Mouse (Mus musculus) lung, postnatal 0 days (tissue): ENCODE measurements around the gene Cphx1. TPM values are rescaled to one million over a fixed set of nuclear protein-coding genes. Genes with fewer than 3 reads are reported as not detected.
"Not testable (repeated sequence)": the region's sequence is repeated elsewhere in the genome, so short reads cannot be mapped to it uniquely, and the experiment has no call there.

ENCODE experiments used
- ATAC-seq: fragments of 200-750 bp; cut with Nextera tagmentation; 2 replicates; pipeline ENCODE4 v1.8.0; 2017; ENCODE audit warnings: moderate library complexity
- DNase-seq: peaks from one replicate; pipeline ENCODE4 v3.0.0-alpha.2; 2016; ENCODE audit warnings: low spot score
- H3K27ac ChIP-seq: fragments of 300-500 bp; sonication (generic); 2 replicates; pipeline ENCODE4 v1.5.1; 2014; ENCODE audit warnings: antibody characterized with exemption, mild to moderate bottlenecking, low read length, mixed read lengths
- H3K27me3 ChIP-seq: fragments of 300-500 bp; sonication (generic); replicated peaks from 2 replicates; pipeline ENCODE4 v1.6.1; 2014; ENCODE audit warnings: low read length, mixed read lengths; ENCODE audit not compliant: insufficient read depth
- H3K36me3 ChIP-seq: fragments of 300-500 bp; sonication (generic); 2 replicates; pipeline ENCODE4 v1.6.1; 2014; ENCODE audit warnings: low read length, mixed read lengths; ENCODE audit not compliant: insufficient read depth
- H3K4me1 ChIP-seq: fragments of 300-500 bp; sonication (generic); 2 replicates; pipeline ENCODE4 v1.6.1; 2014; ENCODE audit warnings: antibody characterized with exemption, low read depth, low read length, mixed read lengths; ENCODE audit not compliant: insufficient read depth
- H3K4me2 ChIP-seq: fragments of 300-500 bp; sonication (generic); replicated peaks from 2 replicates; pipeline ENCODE4 v1.6.1; 2014; ENCODE audit warnings: low read depth, mild to moderate bottlenecking, low read length, moderate library complexity, mixed read lengths
- H3K4me3 ChIP-seq: fragments of 300-500 bp; sonication (generic); 2 replicates; pipeline ENCODE4 v1.5.1; 2014; ENCODE audit warnings: low read depth, low read length
- H3K9ac ChIP-seq: fragments of 300-500 bp; sonication (generic); replicated peaks from 2 replicates; pipeline ENCODE4 v1.6.1; 2014; ENCODE audit warnings: low read depth, mild to moderate bottlenecking
- H3K9me3 ChIP-seq: fragments of 300-500 bp; sonication (generic); 2 replicates; pipeline ENCODE4 v1.6.1; 2016; ENCODE audit warnings: low read length, mixed read lengths
- WGBS: fragments of 180-500 bp; shearing (Covaris S2); extraction: QIAGEN DNeasy Blood & Tissue Kit; methylation state at CpG from one replicate; pipeline ENCODE4 v1.1.7; 2014; 5-methylcytosine and 5-hydroxymethylcytosine counted together
- polyA plus RNA-seq: library from polyadenylated mRNA; unstranded; fragments of >200 nt; fragmentation: Nextera tagmentation; extraction: Ambion mirVana; gene quantifications from 2 replicates; pipeline ENCODE4 v1.2.1, GENCODE M21; 2015

Gene Cphx1
- 0.10 TPM in 1 of 2 replicates, not detected in the other for polyA plus RNA-seq

DNA sequence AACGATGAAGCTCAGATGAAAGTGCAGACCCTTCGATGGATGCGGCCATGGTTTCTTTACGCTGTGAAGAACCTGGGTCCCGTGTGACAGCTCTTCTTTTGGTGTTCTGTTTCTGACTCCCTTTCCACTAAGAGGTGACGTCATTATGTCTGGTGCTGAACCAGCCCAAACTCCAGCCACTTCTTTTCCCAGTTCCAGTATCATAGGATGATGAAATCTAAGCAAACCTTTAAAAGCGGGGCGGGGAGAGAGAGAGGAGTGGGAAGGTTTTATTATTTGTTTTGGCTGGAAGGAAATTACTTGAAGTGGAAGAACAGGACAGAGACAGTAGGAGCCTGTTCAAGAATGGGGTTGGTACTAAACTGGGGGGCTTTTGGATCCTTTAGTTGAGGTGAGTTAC lies at the start of gene Cphx1:
TSS of gene Cphx1 (plus strand) at position 301 of the 400 bp plus-strand sequence.
- DNase-seq, H3K4me3 ChIP-seq, H3K27me3 ChIP-seq, H3K9ac ChIP-seq, H3K4me1 ChIP-seq, H3K27ac ChIP-seq, H3K9me3 ChIP-seq, H3K4me2 ChIP-seq, ATAC-seq, H3K36me3 ChIP-seq: not testable (repeated sequence)
- no CpG with 5 or more reads among the region's 8 CpGs for WGBS

DNA sequence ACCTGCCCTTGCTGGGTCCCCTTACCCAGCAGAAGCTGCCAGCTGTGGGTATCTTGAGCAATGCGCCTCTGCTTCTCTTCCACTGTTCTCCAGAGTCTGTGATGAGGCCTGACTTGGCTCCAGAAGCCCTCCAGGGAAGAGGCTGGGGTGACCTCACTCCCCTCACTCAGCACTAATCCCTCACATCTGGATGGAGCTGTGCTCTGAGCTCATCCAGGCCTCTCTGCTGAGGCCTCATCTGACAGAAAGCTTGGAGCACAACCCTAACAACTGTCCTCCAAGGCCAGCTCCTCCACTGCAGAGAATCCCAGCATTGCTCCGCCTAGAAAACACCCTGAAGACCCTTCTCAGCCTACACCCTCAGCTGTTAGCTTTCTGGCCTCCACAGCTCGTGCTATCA lies 43.5 kb upstream of the Cphx1 start:
- ATAC-seq = peak; percentile 57
- H3K9ac ChIP-seq, H3K36me3 ChIP-seq, H3K4me1 ChIP-seq, DNase-seq, H3K27me3 ChIP-seq, H3K4me3 ChIP-seq, H3K27ac ChIP-seq, H3K9me3 ChIP-seq, H3K4me2 ChIP-seq: not testable (repeated sequence)
- WGBS = no CpG with 5 or more reads among the region's 3 CpGs

DNA sequence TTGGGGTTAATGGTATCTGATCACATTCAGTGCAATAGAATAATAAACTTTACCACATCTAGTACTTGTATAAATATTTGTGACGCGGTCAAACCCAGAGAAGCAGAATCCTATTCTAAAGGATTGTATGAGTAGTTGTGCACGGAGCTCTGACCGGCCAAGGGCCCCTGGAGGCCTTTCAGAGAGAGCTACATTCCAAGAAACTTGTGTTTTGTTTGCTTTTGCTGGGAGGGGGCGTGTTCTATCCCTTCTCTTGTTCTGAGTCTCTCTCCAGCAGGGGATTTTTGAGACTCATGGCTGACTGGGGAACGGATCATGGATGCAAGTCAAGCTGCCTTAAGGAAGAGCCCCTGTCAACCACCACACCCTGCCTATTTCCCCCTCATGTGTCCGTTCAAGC lies 42.4 kb upstream of the Cphx1 start:
- not testable (repeated sequence) for H3K4me1 ChIP-seq, H3K4me2 ChIP-seq, H3K9me3 ChIP-seq, DNase-seq, H3K9ac ChIP-seq, H3K4me3 ChIP-seq, H3K36me3 ChIP-seq, H3K27me3 ChIP-seq, H3K27ac ChIP-seq
- WGBS = no CpG with 5 or more reads among the region's 7 CpGs
- ATAC-seq = peak; percentile 48

GRCm38 (mm10) chr14:25903000-25903399 lies 35.1 kb upstream of the Cphx1 start, which contains the start of gene Plac9a:
Gene Plac9a, minus strand, starts transcription at chr14:25903100.
- not testable (repeated sequence) for ATAC-seq, H3K4me3 ChIP-seq, H3K36me3 ChIP-seq, H3K9ac ChIP-seq, H3K4me2 ChIP-seq, H3K27me3 ChIP-seq, H3K9me3 ChIP-seq, H3K4me1 ChIP-seq, DNase-seq, H3K27ac ChIP-seq
- WGBS = no CpG with 5 or more reads among the region's 10 CpGs

GRCm38 (mm10) chr14:25905243-25905642 lies 32.9 kb upstream of the Cphx1 start:
- H3K36me3 ChIP-seq, H3K27ac ChIP-seq, H3K4me3 ChIP-seq, H3K27me3 ChIP-seq, H3K4me2 ChIP-seq, DNase-seq, ATAC-seq, H3K4me1 ChIP-seq, H3K9ac ChIP-seq, H3K9me3 ChIP-seq: not testable (repeated sequence)
- WGBS = 80% methylated on average over 1 of the region's 5 CpGs

- not testable (repeated sequence) for H3K9ac ChIP-seq, H3K4me1 ChIP-seq, H3K4me2 ChIP-seq, H3K27me3 ChIP-seq, DNase-seq, H3K36me3 ChIP-seq, ATAC-seq, H3K4me3 ChIP-seq, H3K27ac ChIP-seq, H3K9me3 ChIP-seq
- no CpG with 5 or more reads among the region's 9 CpGs for WGBS
Observed at GRCm38 (mm10) chr14:25907272-25907671, 30.8 kb upstream of the Cphx1 start.

DNA sequence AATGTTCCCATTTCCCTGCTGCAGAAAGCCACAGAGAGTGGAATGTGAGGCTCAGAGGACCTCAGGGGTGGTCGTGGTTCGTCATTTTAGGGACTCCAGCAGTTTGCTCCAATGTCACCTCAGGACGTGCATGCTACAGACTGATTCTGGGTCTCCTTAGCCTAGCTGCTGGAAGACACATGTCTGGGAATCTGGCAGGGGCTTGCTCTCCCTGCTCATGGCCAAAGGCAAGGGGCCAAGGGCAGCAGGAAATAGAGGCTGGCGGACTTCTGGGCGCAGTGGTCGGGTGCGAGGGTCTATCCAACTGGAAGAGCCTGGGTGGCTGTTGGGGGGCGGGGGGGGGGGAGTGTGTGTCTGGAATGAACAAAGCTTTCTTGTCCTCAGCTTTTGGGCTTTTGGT lies 29.1 kb upstream of the Cphx1 start:
- not testable (repeated sequence) for H3K4me3 ChIP-seq, ATAC-seq, H3K4me2 ChIP-seq, H3K27me3 ChIP-seq, H3K9ac ChIP-seq, DNase-seq, H3K27ac ChIP-seq, H3K36me3 ChIP-seq, H3K9me3 ChIP-seq, H3K4me1 ChIP-seq
- no CpG with 5 or more reads among the region's 8 CpGs for WGBS

DNA sequence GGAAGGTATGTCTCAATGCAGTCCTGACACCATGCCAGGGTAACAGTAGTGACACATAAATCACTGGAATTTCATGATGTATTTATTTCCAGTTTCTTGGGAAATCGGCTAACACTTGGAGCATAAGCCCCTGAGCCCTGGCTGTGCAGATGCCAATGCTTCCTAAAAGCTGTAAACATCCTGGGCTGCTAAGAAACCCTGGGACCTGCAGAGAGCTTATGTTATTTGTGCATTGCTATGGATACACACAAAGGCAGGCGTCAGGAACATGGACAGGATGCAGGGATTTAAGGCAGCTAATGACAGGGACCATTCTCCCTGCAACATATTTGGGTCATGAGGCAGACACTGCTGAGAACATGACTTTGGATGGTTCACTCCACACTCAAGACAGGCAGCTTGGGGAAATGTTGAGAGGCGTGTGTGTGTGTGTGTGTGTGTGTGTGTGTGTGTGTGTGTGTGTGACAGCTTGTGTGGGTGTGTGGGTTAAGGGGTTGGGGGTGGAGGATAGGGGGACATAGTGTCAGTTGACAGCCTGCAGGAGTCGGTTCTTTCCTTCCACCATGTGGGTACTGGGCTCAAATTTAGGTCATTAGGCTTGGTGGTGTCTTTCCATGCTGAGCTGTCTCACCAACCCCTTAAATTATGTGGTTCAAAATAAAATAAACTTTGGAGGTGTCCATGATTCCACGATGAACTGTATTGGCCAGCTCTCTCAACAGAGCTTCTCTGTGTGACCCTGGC lies 19.5 kb upstream of the Cphx1 start:
- ATAC-seq = peak; percentile 94
- H3K4me3 ChIP-seq, H3K4me1 ChIP-seq, H3K27ac ChIP-seq, DNase-seq, H3K9ac ChIP-seq, H3K4me2 ChIP-seq, H3K27me3 ChIP-seq, H3K9me3 ChIP-seq, H3K36me3 ChIP-seq: not testable (repeated sequence)
- WGBS = no CpG with 5 or more reads among the region's 5 CpGs

GRCm38 (mm10) chr14:25926814-25927561 lies 11.1 kb upstream of the Cphx1 start:
- H3K9ac ChIP-seq, H3K9me3 ChIP-seq, H3K4me1 ChIP-seq, H3K27ac ChIP-seq, H3K4me2 ChIP-seq, H3K36me3 ChIP-seq, H3K4me3 ChIP-seq, H3K27me3 ChIP-seq, DNase-seq: not testable (repeated sequence)
- no CpG with 5 or more reads among the region's 44 CpGs for WGBS
- peak; percentile 93 for ATAC-seq
